Mouse (Mus musculus) neural tube, postnatal 0 days (tissue): ENCODE measurements around the gene Cdc42bpg. TPM values are rescaled to one million over a fixed set of nuclear protein-coding genes. Genes with fewer than 3 reads are reported as not detected.
A peak's percentile ranks its signal among the peaks of the same experiment; 100 is the strongest.

Source experiments
- microRNA counts: library from miRNA; unstranded; fragments of <30 nt; microRNA quantifications from one replicate; lab custom pipeline; 2015
- microRNA-seq: library from miRNA; unstranded; fragments of <30 nt; microRNA quantifications from one replicate; pipeline ENCODE4, GENCODE M21; 2016
- polyA plus RNA-seq: library from polyadenylated mRNA; unstranded; fragments of >200 nt; fragmentation: Nextera tagmentation; extraction: Ambion mirVana; gene quantifications from 2 replicates; pipeline ENCODE4 v1.2.1, GENCODE M21; 2015

Gene Cdc42bpg
- 0.28 and 0.34 TPM in 2 replicates for polyA plus RNA-seq

DNA sequence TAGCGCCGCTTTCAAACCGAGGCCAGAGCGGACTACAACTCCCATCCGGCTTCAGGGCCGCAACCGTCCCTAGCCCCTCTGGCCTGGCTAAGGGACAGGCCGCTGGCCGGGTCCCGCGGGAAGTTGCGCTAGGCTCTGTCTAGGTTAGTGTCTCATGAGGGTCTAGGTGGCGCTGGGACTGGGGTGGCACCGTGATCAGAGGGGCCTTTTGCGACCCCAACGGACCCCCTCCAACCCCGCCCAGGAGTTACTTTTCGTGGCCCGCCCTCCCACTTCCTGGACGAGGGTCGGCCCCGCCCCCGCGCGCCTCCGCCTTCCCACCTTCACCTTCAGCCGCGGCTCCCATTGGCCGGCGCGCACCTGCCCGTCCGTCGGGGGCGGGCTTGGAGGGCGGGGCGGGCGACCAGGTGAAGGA lies at the start of gene Cdc42bpg:
TSS of gene Cdc42bpg (plus strand) at position 320 of the 415 bp plus-strand sequence.

DNA sequence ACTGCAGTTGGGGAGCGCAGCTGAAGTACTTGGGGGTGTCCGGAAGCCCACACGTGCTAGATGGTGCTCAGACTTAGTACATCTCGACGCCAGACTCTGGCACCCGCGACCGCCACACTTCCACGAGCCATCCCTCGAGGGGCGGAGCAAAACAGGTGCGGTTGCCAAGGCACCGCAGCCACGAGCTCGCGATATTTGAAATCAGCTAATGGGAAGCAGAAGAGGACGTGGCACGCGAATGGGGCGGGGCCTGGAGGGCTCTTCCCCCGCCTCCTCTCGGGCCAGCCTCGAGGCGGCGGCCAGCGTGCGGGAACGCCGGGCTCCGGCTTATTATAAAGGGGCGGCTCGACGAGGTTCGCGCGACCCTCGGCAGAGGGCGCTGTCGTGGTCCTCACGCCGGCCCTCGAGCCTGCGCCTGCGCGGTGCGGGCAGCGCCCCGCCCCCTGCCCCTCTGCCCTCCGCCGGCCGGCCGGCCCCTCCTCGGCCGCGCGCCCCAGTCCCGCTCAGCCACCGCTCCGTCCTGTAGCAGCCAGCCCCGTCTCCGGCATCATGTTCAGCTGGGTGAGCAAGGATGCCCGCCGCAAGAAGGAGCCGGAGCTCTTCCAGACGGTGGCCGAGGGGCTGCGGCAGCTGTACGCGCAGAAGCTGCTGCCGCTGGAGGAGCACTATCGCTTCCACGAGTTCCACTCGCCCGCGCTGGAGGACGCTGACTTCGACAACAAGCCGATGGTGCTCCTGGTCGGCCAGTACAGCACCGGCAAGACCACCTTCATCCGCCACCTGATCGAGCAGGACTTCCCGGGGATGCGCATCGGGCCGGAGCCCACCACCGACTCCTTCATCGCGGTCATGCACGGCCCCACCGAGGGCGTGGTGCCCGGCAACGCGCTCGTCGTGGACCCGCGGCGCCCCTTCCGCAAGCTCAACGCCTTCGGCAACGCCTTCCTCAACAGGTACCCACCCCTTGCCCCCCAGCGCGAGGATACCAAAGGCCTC lies 29.5 kb upstream of the Cdc42bpg start, which contains the start of gene Ehd1:
TSS of gene Ehd1 (plus strand) at position 300 of the 996 bp plus-strand sequence.

DNA sequence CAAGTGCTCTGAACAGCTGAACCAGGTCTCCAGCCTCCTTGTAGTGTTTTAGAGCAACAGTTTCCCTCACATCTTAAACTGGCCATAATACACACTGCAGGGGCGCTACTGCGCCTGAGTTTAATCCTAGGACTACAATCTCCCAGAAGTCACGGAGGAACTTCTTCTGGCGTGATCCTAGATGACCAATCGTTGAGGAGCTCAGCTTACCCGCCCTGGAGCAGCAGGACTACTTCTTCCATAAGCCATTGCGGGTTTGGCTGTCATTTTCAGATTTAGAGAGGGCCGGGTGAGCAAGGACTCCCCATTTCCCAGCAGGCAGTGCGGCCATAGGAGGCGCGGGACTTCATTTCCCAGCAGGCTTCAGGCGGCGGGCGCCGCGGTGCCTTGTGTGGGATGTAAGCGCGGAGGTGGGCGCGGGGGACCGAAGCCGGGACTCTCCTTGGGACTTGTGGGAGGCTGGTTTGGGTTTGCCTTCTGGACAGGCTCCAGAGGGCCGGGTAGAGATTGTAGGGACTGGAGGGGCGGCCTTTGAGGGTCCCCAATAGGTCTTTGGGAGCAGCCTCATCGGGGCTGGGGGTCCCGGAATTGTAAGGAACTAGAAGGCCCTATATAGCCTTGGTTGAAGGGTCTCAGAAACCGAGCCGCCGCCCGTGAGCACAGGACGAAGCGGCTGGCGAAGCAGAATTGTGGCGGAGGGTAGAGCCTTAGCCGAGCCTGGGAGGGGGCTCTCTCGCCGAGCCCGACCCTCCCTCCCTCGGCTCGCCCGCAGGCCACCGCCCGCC lies 28.6 kb downstream of the Cdc42bpg start, which contains the start of gene Men1:
TSS of gene Men1 (plus strand) at position 307 of the 785 bp plus-strand sequence.

DNA sequence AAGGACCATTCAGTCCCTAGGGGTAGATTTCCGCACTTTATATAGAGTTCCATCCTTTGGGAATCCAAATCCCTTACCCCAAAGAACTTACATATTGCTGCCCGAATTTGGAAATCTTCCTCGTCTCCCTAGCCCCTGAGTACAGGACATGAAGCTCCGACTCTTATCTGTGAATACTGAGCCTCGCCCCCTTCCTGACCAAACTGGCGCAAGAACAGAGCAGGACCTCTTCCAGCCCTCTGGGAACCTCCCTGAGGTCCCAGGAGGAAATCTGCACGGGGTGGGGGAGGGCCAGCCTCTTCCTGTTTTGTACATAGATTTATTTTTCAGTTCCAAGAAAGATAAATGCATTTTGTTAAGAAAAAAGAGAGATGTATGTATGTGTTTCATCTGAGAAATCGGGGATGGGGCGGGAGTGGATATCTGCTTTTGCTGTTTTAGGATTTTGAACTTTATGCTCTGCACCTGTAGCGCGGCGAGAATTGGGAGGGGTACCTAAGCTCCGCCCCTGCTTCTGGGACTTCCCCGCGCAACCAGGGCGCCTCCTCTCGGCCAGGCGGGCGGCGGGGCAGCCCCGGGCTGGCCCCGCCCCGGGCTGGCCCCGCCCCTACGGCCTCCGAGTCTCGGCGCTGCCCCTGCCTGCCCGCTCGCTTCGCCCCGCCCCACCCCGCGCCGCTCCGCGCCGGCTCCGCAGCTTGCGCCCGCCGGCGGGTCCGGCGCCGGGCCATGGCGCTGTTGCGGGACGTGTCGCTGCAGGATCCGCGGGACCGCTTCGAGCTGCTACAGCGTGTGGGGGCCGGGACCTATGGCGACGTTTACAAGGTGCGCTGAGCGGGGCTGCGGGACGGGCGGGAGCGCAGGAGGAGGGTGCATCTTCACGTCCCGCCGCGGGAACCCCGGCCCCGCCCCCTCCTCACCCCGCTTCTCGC lies 34.5 kb downstream of the Cdc42bpg start, which contains the start of gene Map4k2:
TSS of gene Map4k2 (plus strand) at position 612 of the 929 bp plus-strand sequence.

DNA sequence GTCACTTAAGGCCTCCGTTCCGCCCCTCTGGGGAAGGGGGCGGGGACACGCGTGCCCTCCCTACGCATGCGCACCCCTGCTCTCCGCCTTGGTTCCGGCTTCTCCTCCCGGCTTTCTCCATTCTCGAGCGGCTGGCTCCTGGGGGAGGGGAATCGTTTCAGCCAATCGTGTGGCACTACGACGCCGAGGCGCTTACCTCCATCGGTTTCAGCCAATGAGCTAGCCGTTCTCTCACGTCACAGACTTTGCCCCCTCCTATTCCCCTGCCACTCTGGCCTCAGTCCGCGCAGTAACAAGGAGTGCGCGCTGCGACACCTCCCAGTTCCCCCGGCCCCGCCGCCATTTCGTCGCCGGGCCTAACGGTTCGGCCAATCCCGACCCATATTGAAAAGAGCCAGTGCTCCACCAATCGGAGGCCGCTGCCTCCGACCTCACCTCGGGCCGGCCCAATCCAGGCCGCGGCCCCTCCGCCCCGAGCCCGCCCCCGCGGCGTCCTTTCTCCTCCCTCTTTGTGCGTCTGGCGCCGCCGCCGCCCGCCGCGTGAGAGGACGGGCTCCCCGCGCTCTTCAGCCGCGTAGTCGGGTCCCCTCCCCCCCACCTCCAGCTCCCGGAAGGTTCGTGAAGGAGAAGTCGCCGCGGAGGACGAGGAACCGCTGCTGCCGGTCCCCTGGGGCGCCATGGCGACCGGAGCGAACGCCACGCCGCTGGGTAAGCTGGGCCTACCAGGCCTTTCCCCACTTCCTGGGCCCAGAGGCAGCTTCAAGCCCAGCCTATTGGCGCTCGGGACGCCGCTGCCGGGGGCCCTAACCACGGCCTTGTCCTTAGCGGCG lies 57.4 kb downstream of the Cdc42bpg start, which contains the start of gene Sf1:
TSS of gene Sf1 (plus strand) at position 280 of the 830 bp plus-strand sequence.

MicroRNAs within 50 kb of the gene (microRNA counts, 519-probe panel; counts per million panel counts)
- microRNA mmu-miR-192 (lab: Ali Mortazavi, UCI), result 40.5 counts per million

Small RNA genes lying within 50 kb of the gene (microRNA-seq; reads per million reads assigned to microRNA genes)
- gene Mir192 (72.0 reads per million, percentile 39 among the genes with 10 or more reads in this experiment), gene Mir194-2 (122 reads per million, percentile 46 among the genes with 10 or more reads in this experiment), gene Mir6989 (0.87 reads per million)

Other genes starting within 250 kb of the Cdc42bpg start
- gene Mrpl49, start 248.7 kb upstream of the Cdc42bpg start, polyA plus RNA-seq, result 51.3 and 60.2 TPM in 2 replicates
- gene Fau, start 248.6 kb upstream of the Cdc42bpg start, polyA plus RNA-seq, result 603 and 680 TPM in 2 replicates
- gene Znhit2, start 245.3 kb upstream of the Cdc42bpg start, polyA plus RNA-seq, result 44.4 and 45.4 TPM in 2 replicates
- gene Tm7sf2, start 238.1 kb upstream of the Cdc42bpg start, polyA plus RNA-seq, result 53.5 and 57.5 TPM in 2 replicates
- gene Vps51, start 229.2 kb upstream of the Cdc42bpg start, polyA plus RNA-seq, result 76.7 and 77.3 TPM in 2 replicates
- not detected in 2 replicates for gene Tmem262, start 226.4 kb upstream of the Cdc42bpg start, polyA plus RNA-seq
- 0.75 TPM in 1 of 2 replicates, not detected in the other for gene Gm28374, start 224.2 kb upstream of the Cdc42bpg start, polyA plus RNA-seq
- gene Zfpl1, start 221.5 kb upstream of the Cdc42bpg start, polyA plus RNA-seq, result 75.3 and 75.4 TPM in 2 replicates
- gene Cdca5, start 221.5 kb upstream of the Cdc42bpg start, polyA plus RNA-seq, result 2.8 and 3.1 TPM in 2 replicates
- gene AC131692.1, start 212.0 kb upstream of the Cdc42bpg start, polyA plus RNA-seq, result not detected in 2 replicates
- 0.27 TPM in 2 replicates for gene Naaladl1, start 200.7 kb upstream of the Cdc42bpg start, polyA plus RNA-seq
- 53.9 and 58.0 TPM in 2 replicates for gene Sac3d1, start 187.8 kb upstream of the Cdc42bpg start, polyA plus RNA-seq
- gene Snx15, start 178.2 kb upstream of the Cdc42bpg start, polyA plus RNA-seq, result 51.8 and 61.0 TPM in 2 replicates
- 0.18 TPM in 1 of 2 replicates, not detected in the other for gene Batf2, start 165.5 kb upstream of the Cdc42bpg start, polyA plus RNA-seq
- gene Arl2, start 164.9 kb upstream of the Cdc42bpg start, polyA plus RNA-seq, result 163 TPM in 2 replicates
- not detected in 2 replicates for gene Majin, start 122.1 kb upstream of the Cdc42bpg start, polyA plus RNA-seq
- 0.67 and 0.69 TPM in 2 replicates for gene Gpha2, start 80.1 kb upstream of the Cdc42bpg start, polyA plus RNA-seq
- gene Ppp2r5b, start 70.6 kb upstream of the Cdc42bpg start, polyA plus RNA-seq, result 150 and 175 TPM in 2 replicates
- 8.0 and 12.7 TPM in 2 replicates for gene Atg2a, start 64.8 kb upstream of the Cdc42bpg start, polyA plus RNA-seq
- gene Ehd1, start 29.7 kb upstream of the Cdc42bpg start, polyA plus RNA-seq, result 66.0 and 70.7 TPM in 2 replicates
- 56.2 and 63.5 TPM in 2 replicates for gene Men1, start 28.5 kb downstream of the Cdc42bpg start, polyA plus RNA-seq
- 22.5 and 32.9 TPM in 2 replicates for gene Map4k2, start 34.7 kb downstream of the Cdc42bpg start, polyA plus RNA-seq
- 66.5 and 74.7 TPM in 2 replicates for gene Sf1, start 57.2 kb downstream of the Cdc42bpg start, polyA plus RNA-seq
- 11.5 and 12.5 TPM in 2 replicates for gene Pygm, start 77.9 kb downstream of the Cdc42bpg start, polyA plus RNA-seq
- gene Rasgrp2, start 92.9 kb downstream of the Cdc42bpg start, polyA plus RNA-seq, result 351 and 357 TPM in 2 replicates
- gene Nrxn2, start 112.3 kb downstream of the Cdc42bpg start, polyA plus RNA-seq, result 77.0 and 91.8 TPM in 2 replicates
- gene Slc22a12, start 236.6 kb downstream of the Cdc42bpg start, polyA plus RNA-seq, result 0.22 and 0.26 TPM in 2 replicates